Mouse (Mus musculus) right cerebral cortex, adult 2 months (tissue): Measurements from ENCODE around the gene Prdx3.

Experiments used
- DNase-seq, 2 experiments: peaks; one replicate each; pipeline ENCODE4 v3.0.0; 2021 to 2022; ENCODE audit warnings: low spot score in 2 of 2

Prdx3 gene

DNA sequence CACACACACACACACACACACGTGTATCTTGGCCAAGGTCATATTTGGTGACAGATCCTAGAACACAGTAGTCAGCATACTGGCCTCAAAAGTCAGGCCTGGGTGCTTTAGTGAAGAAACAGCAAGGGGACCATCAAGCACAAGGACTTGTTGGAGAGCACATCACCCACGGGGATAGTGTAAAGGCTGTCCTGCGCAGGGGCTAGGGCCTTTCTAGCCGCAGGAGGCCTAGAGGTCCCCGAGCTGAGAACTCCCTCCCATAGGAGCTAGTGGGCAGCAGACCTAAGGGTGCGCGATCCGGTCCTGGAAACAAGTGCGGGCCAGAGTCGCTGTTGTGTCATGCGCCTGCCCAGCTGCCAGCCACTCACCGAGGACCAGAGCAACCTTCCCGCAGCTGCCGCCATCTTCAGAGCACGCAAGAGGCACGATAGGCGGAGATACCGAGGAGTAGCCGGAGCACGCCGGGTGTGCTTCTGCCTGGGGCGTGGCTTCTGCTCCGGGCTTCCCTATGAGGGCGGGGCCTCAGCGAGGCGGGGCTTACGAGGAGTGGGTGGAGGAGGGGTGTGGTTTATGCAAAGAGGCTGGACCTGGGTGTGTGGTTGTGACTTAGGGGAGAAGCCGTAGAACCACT lies at the start of gene Prdx3:
Gene Prdx3 (minus strand): TSS at position 493 of the 631 bp plus-strand sequence.
- peak; percentile 92 to 93 for DNase-seq

DNA sequence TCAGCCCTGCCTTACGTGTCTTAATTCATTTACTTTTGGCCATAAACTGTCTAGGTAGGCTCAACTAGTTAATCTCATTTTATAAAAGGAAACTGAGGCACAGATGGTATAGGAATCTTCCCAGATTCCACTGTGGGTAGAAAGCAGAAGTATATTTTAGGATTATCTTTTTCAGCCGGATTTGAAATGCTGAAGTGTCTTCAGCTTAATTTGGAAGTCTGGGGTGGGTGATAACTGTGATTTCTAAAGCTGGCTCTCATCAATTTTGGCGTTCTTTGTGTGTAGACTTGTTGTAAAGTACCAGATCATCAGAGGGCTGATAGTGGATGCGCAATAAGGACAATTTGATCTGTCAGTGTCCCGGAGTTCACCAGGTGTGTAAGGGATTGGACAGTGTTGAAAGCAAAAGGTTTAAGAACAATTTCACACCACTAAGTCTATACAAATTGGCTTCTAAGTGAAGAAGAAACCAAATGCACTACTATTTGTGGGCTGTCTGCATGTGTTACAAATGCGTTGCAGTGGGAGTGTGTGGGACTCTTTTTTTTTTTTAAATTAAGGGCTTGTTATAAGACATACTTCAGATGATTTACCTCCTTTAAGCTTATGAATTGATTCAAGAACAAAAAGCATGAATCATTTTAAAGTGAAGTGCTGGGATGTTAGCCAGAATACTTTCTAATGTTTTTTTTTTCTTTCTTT lies 42.7 kb upstream of the Prdx3 start:
- peak; percentile 27 to 40 for DNase-seq

DNA sequence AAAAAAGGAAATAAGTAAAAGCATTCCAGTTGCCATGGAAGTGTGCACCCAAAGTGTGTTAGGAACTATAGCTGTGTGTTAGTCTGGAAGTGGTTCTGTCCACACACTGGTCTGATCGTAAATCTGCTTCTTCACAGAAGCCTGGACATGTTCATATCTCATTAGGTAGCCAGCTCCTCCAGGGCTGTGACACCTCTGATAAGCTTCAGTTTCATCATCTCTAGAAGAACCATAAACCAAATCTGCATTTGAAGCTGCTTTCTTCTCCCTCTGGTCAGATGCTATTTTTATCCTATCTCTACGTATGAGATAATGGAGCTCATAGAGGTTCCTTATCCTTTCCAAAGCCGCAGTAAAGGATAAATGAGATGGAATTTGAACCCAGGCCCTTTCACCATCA lies 41.5 kb upstream of the Prdx3 start:
- DNase-seq: no peak

DNA sequence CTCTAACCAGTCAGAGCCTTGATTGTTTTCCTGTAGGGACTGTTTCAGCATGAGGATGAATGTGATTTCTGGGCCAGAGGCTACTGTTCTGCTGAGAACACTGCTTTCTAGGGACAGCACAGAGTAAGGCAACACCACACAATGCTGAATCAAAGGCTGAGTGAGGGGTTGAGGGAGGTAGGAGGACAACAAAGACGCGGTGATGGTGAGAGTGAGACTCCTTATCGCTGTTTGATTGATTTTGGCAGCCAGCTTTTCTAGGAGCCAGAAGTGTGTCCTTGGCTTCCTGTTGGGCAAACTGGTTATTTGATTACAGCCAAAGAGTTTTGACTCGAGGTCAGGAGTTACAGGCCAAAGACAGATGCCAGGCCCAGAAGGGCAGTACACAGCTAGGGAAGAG lies 40.9 kb upstream of the Prdx3 start:
- no peak for DNase-seq

DNA sequence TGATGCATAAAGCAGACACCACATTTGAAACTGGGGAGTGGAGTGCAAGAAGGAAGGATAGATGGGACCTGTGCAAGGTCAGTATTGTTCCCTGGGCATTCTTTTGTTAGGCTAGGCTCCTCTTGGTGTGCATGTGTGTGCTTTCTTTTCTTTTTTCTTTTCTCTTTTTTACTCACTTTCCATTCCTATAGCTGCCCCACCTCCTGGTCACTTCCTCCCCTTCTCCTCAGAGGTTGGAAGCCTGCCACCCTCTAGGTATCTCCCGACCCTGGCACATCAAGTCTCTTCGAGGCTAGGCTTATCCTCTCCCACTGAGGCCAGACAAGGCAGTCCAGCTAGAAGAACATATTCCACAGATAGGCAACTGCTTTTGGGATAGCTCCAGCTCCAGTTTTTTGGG lies 37.3 kb upstream of the Prdx3 start:
- no peak for DNase-seq

DNA sequence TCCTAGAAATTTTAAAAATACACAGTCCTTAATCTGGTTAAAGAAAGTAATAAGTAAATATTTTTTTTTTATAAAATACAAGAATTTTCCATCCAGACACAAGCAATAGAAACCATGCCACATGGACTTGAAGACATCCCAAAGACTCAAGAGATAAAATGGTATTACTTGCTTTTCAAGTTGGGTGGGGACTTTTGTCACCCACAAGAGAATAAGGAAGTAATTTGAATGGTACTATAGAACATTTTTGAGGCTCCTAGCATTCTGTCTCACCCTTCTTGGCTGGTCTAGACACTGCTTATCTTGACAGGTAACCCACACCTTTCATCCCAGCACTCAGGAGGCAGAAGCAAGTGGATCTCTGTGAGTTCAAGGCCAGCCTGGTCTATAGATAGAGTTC lies 35.9 kb upstream of the Prdx3 start:
- DNase-seq: no peak

DNA sequence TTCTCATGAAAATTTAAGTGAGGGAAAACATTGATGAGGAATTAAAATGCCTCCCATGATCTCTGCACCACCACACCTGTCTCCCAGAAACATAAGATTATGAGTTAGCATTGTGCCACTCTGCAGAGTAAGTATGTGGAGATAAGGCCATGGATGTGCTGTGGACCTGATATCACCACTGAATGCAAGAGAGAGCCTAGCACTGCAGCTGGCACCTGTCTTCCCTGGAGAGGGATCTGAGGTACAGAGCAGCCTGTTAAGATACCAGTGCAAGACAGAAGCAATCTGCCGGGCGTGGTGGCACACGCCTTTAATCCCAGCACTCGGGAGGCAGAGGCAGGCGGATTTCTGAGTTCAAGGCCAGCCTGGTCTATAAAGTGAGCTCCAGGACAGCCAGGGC lies 31.1 kb upstream of the Prdx3 start:
- no peak for DNase-seq

DNA sequence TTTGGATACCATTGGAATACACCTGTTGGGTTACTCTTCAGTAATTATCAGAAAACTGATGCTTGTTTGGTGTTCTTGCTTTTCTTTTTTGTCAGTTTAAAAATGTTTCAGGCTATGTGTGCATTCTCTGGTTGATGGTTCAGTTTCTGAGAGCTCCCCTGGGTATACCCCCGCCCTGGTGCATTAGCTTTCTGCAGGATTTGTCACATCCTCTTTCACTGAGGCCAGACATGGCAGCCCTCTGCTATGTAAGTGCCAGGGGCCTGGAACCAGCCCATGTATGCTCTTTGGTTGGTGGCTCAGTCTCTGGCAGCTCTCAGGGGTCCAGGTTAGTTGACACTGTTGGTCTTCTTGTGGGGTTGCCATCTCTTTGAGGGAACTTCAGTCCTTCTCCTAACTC lies 29.6 kb upstream of the Prdx3 start:
- no peak for DNase-seq

DNA sequence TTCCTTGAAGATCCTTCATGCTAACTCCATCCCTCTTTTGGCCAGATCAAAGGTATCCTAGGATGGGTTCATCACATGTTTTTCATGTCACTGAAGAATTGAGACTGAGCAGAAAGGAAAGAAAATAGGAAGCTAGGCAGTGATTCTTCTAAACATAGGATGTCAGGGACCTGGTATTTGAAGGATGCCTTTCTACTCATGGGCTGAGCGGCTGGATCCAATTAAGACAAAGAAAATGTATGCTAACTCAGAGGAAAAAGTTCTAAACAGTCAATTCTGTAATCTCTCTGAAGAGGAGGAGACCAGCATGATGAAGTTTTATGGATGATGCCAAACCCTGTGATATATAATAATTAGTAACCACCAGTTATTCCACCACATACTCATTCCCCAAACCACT lies 28.8 kb upstream of the Prdx3 start:
- no peak for DNase-seq

DNA sequence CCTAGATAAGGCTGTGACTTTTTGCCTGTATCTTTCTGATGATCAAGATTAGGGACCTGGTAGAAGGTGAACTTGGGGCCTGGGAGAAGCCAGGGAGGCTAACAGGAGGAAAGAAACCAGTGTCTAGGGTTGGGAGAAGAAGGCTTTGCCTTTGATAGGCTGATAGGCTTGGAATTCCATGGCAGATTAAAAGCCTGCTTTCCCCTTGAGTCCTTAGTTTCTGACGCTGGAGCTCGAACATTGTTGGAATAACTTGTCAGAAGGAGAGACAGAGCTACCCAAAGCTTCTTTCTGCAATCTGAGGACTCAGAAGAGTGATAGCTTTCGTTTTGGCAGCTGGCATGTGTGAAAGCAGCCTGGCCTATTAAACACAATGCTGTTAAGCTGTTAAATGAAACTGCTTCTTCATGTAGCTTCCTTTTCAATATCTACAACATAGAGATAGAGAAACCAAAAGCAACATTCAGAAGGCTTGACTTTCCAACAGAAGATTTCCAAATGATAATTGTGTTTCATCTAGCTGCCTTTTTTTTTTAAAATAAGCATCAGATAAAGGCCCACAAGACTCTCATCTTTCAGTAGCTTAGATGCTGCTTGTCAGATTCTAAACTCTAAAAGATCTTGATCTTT lies 21.0 kb upstream of the Prdx3 start:
- DNase-seq: no peak

DNA sequence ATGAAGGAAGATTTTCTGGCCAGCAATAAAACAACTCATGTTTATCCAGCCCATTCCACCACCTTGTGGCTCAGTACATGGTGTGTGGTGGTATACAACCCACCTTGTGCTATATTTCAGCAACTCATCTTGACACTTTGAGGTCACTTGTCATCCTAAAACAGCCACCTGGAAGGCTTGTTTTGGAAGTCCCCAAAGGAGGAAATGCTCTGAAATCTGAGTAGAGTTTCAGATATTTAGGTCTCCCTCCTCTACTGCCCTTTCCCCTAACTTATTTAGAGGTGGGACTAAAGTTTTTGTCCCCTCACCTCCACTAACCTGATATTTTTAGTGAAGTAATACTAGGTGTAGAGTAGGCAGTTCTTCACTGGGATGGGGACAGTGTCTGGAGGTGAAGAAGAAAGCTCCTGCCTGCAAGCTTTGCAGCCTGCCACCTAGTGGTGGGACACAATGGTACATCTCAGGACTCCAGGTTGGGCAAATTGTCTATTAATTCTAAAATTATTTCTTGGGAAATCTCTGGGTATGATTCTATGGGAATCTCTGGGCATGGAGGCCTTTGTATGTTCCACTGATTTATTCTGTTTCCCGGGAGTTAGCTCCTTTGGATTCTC lies 17.7 kb upstream of the Prdx3 start:
- peak; percentile 67 to 74 for DNase-seq

DNA sequence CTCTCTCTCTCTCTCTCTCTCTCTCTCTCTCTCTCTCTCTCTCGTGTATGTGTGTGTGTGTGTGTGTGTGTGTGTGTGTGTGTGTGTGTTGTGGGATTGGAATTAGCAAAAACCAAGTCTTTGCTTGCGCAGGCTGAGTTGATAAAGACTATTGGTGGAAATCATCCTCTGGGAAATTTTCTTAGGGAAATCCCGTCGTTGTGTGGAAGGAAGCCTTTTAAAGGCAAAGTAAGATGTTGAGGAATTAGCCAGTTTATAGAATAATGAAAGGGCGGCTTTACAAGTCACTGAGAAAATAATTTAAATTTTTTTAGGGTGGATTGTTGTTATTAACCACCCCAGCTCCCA lies 16.7 kb upstream of the Prdx3 start:
- no peak for DNase-seq

DNA sequence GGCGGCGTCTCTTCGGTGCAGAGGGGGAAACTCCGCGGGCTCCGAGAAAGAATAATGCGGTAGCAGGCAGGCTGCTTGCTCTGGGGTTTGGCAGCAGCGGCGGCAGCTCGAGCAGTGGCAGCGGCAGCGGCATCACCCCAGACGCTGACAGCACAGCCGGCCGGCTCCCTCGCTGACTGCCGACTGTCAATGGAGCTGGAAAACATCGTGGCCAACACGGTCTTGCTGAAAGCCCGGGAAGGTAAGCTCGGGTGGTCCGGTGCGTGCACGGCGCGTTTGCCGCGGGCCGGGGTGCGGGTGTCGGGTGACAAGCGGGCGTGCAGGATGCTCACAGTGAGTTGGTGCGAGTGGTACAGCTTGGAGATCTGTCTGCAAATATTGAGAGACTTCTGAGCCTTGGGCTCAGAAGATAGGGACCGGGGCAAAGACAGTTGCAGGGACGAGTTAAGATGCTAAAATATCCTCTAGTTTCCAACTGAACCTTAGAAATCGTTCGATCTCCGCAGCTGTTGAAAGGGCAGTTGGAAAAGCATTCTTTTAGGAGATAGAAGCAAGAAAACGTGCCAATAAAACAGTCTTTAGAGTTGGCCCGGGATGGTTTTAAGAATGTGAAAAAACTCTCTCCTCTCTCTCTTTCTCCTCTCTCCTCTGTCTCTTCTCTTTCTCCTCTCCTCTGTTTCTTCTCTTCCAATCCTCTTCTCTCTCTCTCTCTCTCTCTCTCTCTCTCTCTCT lies 16.2 kb upstream of the Prdx3 start:
- DNase-seq: peak in 1 of 2 experiments; percentile 68

DNA sequence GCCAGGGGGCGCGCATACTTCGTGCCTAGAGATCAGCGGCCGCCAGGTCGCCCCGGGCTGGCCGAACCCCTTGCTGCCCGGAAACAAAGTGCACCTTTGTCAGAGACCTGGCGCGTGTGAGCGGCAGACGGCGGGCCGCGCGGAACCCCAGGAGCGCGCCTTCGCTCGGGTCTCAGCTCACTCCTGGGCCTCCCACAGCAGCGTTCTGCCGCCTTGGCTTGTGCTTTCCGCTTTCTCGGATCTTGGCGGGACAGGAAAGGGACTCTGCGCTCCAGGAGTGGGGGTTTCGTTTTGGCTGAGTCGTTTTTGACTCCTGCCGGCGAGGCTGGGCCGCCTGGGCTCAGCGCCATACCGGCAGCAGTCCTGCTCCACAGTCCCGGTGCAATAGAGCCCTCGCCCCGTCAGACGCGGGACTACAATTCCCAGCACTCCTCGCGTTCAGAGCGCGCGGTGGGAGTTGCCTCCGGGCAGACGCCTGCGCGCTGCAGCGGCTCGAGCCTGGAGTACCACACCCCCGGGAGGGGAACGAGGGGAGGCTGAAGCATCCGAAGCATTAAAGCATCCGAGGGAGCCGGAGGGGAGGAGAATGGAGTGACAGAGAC lies 15.5 kb upstream of the Prdx3 start, which contains the start of gene Grk5:
Gene Grk5 (plus strand): TSS at position 36 of the 602 bp plus-strand sequence.
- DNase-seq: peak; percentile 92 to 94

DNA sequence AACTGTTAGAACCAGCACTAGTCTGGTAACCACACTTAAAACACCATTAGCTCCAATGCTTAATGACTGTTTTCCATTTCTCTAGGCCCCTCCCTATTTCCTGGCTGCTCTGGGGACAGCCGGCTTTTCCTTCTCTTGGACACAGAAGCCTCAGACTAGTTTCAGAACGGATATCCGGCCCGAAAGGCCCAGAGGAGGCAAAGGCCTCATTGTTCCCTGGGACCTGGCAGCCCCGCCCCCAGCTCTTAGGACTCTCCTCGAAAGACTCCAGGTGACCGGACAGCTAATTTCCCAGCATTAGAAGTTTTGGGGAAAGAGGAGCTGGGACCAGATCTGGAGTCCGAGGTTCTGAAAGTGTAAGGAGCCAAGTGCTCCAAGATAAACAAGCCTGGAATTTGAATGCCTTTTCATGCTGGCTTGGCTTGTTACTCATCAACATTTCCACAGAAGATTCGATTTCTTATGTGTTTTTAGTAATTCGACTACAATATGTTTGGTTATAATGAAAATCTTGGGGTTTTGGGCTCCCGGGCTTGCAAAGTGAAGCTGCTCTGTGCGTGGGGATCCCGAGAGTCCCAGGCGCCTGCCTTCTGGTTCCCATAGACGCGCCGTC lies 14.9 kb upstream of the Prdx3 start:
- peak in 1 of 2 experiments; percentile 23 for DNase-seq

DNA sequence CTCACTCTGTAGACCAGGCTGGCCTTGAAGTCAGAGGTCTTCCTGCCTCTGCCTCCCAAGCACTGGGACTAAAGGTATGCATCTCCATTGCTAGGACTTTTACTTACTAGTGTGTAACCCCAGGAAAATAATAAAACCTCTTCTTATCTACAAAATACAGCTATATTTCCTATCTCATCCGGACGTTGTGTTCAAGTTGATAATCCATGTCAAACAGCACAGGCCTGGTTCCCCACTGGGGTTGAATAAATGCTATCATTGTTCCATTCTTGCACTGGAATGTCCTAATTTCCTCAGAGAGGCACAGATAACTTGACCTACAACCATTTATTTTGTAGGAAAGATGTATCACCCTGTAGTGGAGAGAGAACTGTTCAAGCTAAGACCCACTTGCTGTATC lies 13.3 kb upstream of the Prdx3 start:
- no peak for DNase-seq

DNA sequence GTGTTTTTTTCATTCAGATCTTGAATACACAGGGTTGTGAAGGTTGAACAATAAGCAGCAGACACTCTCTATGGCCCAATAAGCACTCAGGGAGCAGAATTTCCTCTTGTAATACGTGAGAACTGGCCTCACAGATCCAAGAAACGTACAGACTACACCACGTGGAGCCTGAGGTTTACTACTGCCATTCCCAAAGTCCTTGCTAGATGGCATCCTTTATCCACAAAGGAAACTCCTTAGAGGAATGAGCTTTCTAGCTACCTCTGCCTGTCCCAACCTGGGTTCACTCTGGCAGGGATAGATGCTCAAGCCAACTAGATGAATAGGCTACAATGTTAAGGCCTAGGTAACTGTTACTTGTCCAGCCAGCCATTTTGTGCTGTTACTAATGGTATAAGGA lies 8.8 kb upstream of the Prdx3 start:
- DNase-seq: peak; percentile 55 to 65

DNA sequence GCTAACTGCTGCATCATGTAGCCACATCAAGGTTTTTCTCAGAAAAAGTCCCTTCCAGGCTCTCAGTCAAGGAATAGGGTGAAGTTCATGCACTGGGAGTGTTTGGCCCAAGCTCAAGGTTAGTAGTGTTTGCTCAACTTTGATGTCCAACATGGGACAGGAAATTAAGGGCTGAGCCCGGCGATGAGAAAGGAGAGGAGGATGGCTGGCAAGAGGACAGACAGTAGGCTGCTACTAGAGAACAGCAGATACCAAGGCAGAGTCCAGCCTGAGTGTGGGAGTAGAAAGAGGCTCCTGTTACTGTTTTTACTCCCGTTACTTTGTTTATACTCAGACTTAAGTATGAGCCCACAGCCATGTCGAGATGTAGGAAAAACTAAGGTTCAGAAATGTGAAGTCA lies 855 bp downstream of the Prdx3 start:
- peak; percentile 18 to 25 for DNase-seq

DNA sequence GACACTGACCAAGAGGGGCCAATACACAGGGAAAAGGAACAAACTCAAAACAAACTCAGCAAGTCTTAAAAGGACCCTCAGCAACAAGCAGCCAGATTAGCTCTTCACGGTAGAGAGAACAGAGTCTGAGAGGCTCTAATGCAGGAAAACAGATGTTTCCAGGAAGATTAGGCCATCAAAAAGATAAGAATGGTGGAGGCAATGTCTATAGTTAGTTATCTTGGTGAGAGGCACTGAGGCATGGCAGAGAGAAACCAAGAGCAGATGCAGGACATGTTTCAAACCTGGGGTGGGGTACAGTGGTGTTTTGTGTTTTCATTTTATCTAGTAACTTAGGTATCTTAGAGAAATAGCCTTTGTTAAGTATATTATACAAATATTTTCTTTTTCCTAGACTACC lies 2.1 kb downstream of the Prdx3 start:
- no peak for DNase-seq

DNA sequence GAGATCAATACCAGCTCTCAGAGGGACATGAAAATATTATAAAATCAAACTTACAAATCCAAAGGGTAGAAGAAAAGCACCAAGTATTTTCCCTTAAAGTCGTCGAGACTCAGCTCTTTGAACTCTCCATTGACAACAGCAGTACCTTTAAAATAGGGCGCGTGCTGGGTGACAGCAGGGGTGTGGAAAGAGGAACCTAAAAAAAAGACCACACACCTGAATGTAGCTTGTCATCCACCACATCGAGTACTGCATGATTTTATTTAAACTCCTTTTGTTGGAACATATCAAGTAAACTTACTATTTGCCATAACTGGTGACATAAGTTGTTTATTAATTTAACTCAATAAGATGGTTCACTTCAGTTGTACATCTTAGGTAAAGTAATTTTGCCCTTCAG lies 3.0 kb downstream of the Prdx3 start:
- DNase-seq: no peak

DNA sequence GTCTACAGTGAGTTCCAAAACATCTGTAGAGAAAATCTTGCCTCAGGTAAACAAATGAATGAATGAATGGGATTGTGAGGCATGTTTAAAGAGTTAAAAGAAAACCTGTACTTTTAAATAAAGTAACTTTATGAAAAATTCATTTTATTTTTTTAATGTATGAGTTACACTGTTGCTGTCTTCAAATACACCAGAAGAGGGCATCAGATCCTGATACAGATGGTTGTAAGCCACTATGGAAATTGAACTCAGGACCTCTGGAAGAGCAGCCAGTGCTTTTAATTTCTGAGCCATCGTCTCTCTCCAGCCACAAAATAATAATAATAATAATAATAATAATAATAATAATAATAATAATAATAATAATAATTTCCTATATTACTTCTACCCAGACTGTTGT lies 3.9 kb downstream of the Prdx3 start:
- no peak for DNase-seq
